Mouse (Mus musculus): ENCODE results near the gene Ccdc38.
"Not testable (repeated sequence)": the region's sequence is repeated elsewhere in the genome, so short reads cannot be mapped to it uniquely, and the experiment has no call there.

The Ccdc38 gene

GRCm38 (mm10) chr10:93548991-93549390, 8.6 kb downstream of the Ccdc38 start:
- DNase-seq (ENCODE audit: low spot score in 2 of 2) = peak in 1 of 2 experiments; percentile 80

GRCm38 (mm10) chr10:93549821-93550220, 9.4 kb downstream of the Ccdc38 start:
- DNase-seq (ENCODE audit: low spot score in 2 of 2) = no peak

GRCm38 (mm10) chr10:93552596-93552995, 12.2 kb downstream of the Ccdc38 start:
- no peak for DNase-seq (ENCODE audit: low spot score in 2 of 2)

- DNase-seq (ENCODE audit: low spot score in 2 of 2) = not testable (repeated sequence)
Measured at GRCm38 (mm10) chr10:93557971-93558370, 17.5 kb downstream of the Ccdc38 start.

GRCm38 (mm10) chr10:93559786-93560185, 19.4 kb downstream of the Ccdc38 start:
- no peak for DNase-seq (ENCODE audit: low spot score in 2 of 2)

- DNase-seq (ENCODE audit: low spot score in 2 of 2) = no peak
Measured at GRCm38 (mm10) chr10:93564518-93565090, 24.2 kb downstream of the Ccdc38 start.

- DNase-seq (ENCODE audit: low spot score in 2 of 2) = no peak
Measured at GRCm38 (mm10) chr10:93567066-93567465, 26.6 kb downstream of the Ccdc38 start.

GRCm38 (mm10) chr10:93567841-93568566, 27.6 kb downstream of the Ccdc38 start:
- no peak for DNase-seq (ENCODE audit: low spot score in 2 of 2)

GRCm38 (mm10) chr10:93568671-93569070, 28.2 kb downstream of the Ccdc38 start:
- no peak for DNase-seq (ENCODE audit: low spot score in 2 of 2)

- no peak for DNase-seq (ENCODE audit: low spot score in 2 of 2)
Measured at GRCm38 (mm10) chr10:93572209-93572608, 31.8 kb downstream of the Ccdc38 start.

GRCm38 (mm10) chr10:93574966-93575365, 34.5 kb downstream of the Ccdc38 start:
- DNase-seq (ENCODE audit: low spot score in 2 of 2) = no peak

- no peak for DNase-seq (ENCODE audit: low spot score in 2 of 2)
Measured at GRCm38 (mm10) chr10:93575960-93576359, 35.5 kb downstream of the Ccdc38 start.

GRCm38 (mm10) chr10:93577271-93577886, 36.9 kb downstream of the Ccdc38 start:
- peak in 1 of 2 experiments; percentile 80 for DNase-seq (ENCODE audit: low spot score in 2 of 2)

GRCm38 (mm10) chr10:93588796-93589195, 48.4 kb downstream of the Ccdc38 start:
- DNase-seq (ENCODE audit: low spot score in 2 of 2) = no peak

GRCm38 (mm10) chr10:93589281-93589848, 48.9 kb downstream of the Ccdc38 start, which contains the start of gene Snrpf:
TSS of gene Snrpf (minus strand) at chr10:93589706.
- peak; percentile 79 to 97 for DNase-seq (ENCODE audit: low spot score in 2 of 2)

GRCm38 (mm10) chr10:93592456-93592855, 52.0 kb downstream of the Ccdc38 start:
- DNase-seq (ENCODE audit: low spot score in 2 of 2) = no peak

- DNase-seq (ENCODE audit: low spot score in 2 of 2) = peak; percentile 62 to 92
Measured at GRCm38 (mm10) chr10:93594022-93594482, 53.6 kb downstream of the Ccdc38 start.

GRCm38 (mm10) chr10:93595831-93596230, 55.4 kb downstream of the Ccdc38 start:
- DNase-seq (ENCODE audit: low spot score in 2 of 2) = no peak

- no peak for DNase-seq (ENCODE audit: low spot score in 2 of 2)
Measured at GRCm38 (mm10) chr10:93596641-93597040, 56.2 kb downstream of the Ccdc38 start.

- no peak for DNase-seq (ENCODE audit: low spot score in 2 of 2)
Measured at GRCm38 (mm10) chr10:93602309-93602708, 61.9 kb downstream of the Ccdc38 start.

- no peak for DNase-seq (ENCODE audit: low spot score in 2 of 2)
Measured at GRCm38 (mm10) chr10:93603256-93603655, 62.8 kb downstream of the Ccdc38 start.

GRCm38 (mm10) chr10:93606326-93606725, 65.9 kb downstream of the Ccdc38 start:
- DNase-seq (ENCODE audit: low spot score in 2 of 2) = no peak

Data from left cerebral cortex, adult 9 months (tissue).